Mouse (Mus musculus): ENCODE results near the gene Cd300ld2.

DNA sequence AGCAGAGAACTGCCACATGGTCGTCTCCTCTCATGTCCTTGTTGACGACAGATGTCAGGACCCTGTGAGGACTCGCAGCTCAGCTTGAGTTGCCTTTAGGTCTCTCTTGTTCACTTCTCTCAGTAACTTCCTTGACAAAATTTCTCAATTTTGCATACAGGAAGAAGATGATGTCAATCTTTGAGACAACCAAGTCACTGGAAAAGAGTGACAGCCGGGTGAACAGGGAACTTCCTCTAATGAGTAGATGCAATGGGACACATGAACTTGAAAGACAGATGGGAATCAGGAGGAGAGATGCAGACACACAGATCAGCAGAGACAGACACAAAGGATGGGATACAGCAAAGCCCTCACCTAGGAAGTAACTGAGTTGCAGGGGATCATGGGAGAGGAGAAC lies 26.2 kb downstream of the Cd300ld2 start, which contains the start of gene Cd300ld:
- TF ChIP-seq EP300 (optimal IDR thresholded peaks at IDR 0.05): no peak
- no peak for TF ChIP-seq CTCF (IDR thresholded peaks at IDR 0.05; ENCODE audit: low read depth)

All from stomach, postnatal 0 days (tissue).